Mouse (Mus musculus): Measurements from ENCODE around the gene Enox1.

GRCm38 (mm10) chr14:77319396-77319795 is 162.8 kb downstream of the Enox1 start:
- TF ChIP-seq POLR2A (IDR thresholded peaks at IDR 0.05; ENCODE audit: borderline replicate concordance, low read depth, low read length) (no peak), CTCF (IDR thresholded peaks at IDR 0.05; ENCODE audit: low read depth, low read length) (no peak)
